Mouse (Mus musculus) neutrophil, adult 5-6 weeks (primary cell): ENCODE results near the gene Rp2. TPM values are rescaled to one million over a fixed set of nuclear protein-coding genes. Genes with fewer than 3 reads are reported as not detected.
A peak's percentile ranks its signal among the peaks of the same experiment; 100 is the strongest.
"Not testable (repeated sequence)": the region's sequence is repeated elsewhere in the genome, so short reads cannot be mapped to it uniquely, and the experiment has no call there.

Source experiments
- ATAC-seq: fragments of 151-379, 151-347 bp; 2 replicates; pipeline ENCODE4 v1.8.0; 2017; ENCODE audit warnings: mild to moderate bottlenecking, moderate TSS enrichment; ENCODE audit not compliant: insufficient number of reproducible peaks, poor library complexity, low FRiP score, severe bottlenecking; ENCODE audit errors: extremely low read depth
- total RNA-seq: library from RNA; stranded (forward); fragments of 200-1000 nt; gene quantifications from 2 replicates; pipeline ENCODE4 v1.2.3, GENCODE M21; 2017

The Rp2 gene
- total RNA-seq = 47.9 and 50.6 TPM in 2 replicates

DNA sequence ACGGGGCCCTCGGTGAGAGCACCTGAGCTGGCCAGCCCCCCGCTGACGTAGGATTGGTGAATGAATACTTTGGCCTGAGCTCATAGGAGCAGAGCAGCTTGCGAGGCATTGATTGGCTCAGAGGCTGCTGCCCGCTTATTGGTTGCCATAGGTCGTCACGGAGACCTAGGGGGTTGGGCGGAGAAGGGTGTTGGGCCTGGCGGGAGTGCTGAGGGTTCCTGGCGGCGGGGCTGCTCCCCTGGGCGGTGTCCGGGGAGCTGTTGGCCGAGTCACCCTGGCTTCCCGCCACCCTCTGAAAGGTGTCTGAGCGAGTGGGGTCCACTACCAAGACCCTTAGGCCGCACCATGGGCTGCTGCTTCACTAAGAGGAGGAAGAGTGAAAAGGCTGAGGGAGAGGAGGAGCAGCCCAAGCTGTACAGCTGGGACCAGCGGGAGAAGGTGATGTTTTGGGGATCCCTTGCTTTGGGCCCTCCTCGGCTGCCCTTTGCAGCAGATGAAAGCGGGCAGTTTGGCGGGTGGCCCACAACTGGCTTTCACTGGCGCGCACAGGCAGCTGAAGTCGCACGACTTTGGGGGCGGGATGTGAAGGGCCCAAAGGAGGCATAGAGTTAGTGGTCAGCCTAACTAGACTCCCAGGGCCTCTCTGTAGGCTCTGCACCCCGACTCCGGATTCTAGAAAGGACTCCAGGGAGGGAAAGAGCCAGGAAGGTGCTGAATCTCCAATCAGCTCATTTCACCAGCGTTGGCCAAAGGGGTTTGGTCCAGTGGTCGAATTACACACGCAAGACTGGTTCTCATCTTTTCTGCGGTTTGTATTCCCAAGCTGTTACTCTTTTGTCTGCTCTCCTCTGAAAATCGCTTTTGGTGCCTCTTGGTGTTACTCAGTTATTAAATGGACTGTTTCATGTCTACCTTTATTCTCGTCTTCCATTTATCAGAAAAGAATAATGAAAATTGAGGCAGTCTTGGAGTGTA, at the start of gene Rp2:
Rp2 (plus strand) TSS at position 91 of the 975 bp plus-strand sequence.
- peak; percentile 100 for ATAC-seq

DNA sequence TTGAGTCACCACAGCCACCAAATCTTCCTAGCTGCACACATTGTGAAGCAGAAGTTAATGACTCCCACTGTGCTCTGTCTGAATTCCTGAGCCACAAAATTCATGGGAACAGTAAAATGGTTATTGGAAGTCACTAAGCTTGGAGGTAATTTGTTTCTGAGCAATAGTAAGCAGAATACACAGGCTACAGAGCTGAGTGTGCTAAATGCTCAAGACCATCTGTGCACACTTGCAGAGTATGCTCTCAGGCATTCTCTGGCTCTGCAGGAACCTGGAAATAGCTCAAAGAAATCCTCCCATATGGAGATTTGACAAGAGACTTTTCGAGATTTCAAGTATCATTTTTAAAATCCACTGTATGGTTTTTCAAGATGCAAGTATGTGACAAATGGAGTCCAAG, 31.5 kb upstream of the Rp2 start:
- ATAC-seq = no peak

DNA sequence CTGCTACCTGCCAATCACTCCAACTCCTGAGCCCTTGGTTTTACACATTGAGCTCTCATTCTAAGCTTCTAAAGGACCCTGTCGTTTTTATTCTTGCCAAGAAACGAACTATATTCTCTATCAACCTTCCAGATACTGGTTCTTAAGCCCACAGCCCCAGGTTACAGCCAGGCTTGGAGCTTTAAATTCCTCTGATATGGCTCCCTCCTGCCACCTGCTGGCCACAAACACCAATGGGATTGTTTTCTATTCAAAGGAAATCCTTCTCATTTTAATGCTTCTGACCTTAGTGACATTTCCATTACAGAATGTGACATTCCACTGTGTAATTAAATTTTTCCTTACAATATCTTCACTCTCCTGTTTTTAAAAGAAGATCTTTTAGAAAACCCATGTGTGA, 28.6 kb upstream of the Rp2 start:
- 0 out of 2 replicates have a peak, but pooled peaks have one; percentile 48 for ATAC-seq

DNA sequence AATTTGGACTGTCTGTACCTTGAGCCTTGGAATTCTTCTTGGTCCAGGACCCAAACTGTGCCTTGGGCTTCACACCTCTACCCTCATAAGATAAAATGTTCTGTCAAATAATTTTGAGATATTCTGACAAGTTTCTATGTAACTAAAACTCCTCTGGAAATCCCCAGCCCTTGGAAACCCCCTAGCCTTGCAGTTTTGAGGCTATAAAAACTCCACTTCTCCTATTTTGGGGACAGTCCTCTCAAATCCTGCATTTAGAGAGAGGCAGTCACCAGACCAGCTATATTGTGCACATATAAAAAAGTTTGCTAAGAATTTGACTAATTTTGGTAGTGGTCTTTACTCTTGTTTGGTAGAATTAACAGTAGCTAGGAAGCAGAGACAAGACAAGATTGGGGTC, 19.3 kb upstream of the Rp2 start:
- 0 out of 2 replicates have a peak, but pooled peaks have one; percentile 26 for ATAC-seq

DNA sequence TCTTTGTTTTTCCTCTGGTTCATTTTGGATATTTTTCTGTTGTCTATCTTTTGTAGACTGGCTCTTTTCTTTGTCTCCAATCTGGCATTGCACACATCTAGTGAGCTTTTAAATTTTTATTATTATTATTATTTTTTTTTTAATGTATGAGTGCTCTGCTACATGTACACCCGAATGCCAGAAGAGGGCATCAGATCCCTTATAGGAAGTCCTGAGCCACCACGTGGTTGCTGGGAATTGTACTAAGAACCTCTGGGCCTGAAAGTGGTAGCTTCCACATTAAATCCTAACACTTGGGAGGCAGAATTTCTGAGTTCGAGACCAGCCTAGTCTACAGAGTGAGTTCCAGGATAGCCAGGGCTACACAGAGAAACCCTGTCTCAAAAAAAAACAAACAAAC, 17.9 kb upstream of the Rp2 start:
- no peak for ATAC-seq

DNA sequence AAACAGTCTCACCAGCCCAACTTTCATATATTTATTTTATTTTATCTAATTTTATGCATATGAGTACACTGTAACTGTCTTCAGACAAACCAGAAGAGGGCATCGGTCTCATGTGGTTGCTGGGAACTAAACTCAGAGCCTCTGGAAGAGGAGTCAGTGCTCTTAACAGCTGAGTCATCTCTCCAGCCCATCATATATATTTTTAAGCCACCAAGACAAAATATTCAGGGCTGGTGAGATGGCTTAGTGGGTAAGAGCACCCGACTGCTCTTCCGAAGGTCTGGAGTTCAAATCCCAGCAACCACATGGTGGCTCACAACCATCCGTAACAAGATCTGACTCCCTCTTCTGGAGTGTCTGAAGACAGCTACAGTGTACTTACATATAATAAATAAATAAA, 14.0 kb upstream of the Rp2 start:
- not testable (repeated sequence) for ATAC-seq

DNA sequence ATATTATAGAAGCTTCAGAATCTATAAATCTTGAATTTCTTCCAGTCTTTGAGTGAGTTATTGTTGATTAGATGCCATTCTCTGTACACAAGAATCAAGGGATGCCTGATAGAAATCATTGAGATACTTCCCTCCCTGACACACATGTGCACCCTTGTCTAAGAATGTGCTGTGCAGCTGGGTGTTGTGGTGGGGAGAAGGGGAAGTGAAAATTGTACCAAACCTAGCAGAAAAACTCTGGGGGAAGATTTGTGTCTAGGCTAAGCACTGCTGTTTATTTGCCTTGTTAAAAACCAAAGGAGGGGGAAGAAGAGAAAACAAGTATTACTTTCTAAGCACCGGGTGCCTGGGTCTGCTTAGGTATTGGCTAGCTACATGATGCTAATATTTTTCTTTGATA, 9.0 kb upstream of the Rp2 start:
- peak; percentile 88 for ATAC-seq

DNA sequence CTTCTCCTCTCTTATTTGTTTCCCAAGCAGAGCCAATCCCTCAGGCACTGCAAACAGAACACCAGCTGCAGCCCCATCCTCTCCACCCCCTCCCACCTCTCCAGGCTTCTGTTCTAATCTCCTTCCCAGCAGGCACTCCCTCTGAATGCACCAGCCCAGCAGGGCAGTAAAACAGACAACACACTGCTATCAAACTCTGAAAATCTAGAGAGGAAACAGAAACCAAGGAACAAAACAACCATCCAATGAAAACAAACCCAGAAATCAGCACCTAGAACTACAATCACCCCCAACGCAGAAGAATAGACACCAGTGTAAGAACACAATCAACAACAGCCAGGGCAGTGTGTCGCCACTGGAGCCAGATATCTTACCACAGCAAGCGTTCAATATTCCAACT, 8.0 kb upstream of the Rp2 start:
- ATAC-seq = no peak

DNA sequence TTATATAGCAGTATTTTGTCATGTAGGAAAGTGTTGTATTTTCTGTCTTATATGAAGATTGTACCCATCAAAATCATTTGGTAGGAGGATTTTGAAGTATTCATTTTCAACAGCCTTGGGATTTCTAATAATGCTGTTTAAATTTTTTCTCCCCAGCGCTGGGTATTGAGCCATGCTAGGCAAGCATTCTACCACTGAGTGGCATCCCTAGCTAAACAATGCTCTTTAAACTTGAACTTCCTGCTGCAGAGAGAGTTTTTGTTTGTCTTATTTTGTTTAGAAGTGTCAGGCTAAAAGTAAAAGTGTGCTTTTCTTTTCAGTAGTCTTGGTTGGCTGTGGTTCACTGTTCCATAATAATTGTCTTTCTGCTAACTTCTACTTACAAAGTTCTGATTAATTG, 1.8 kb downstream of the Rp2 start:
- ATAC-seq = no peak

DNA sequence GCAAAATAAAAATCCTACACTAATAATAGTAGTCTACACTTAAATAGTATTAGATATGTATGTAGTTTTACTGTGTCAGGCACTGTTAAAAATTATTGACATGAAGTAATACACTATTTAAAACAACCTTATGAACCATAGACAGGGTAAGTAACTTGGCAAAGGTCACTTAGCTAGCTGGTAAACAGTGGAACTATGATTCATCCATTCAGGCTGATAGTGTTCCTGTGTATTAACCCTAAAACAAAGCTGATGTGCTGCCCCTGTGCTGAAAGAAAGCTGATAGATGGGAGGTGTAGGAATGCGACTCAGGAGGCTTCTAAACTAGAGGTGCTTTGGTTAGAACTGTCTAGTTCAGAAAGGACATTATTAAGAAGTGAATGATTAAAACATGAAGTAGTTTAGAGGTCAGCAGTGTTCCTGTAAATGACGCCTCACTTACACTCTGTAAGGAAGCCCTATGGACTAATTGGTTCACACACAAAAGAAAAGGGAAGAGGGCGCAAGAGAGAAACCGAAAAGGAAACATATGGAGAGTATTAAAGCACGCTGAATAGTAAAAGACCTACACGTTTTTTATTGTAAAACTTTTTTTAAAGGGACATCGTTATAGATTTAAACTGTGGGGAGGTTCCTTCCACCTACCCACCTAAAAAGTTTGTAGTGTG, 15.2 kb downstream of the Rp2 start:
- ATAC-seq = no peak

DNA sequence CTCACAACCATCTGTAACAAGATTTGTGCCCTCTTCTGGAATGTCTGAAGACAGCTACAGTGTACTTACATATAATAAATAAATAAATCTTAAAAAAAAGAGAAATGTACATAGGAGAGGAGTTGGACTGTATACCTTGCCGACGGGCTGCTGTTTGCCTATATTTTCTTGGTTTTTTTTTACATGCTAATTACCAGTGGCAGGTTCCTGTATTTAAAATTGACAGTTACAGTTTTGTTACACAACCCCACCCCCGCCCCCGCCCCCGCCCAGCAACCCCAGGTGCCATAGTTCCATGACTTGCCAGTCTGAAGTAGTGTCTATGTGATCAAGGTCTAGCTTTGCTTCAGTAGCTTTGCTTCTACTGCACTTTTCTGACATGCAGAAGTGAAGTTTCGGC, 18.0 kb downstream of the Rp2 start:
- 0 out of 2 replicates have a peak, but pooled peaks have one; percentile 3 for ATAC-seq

DNA sequence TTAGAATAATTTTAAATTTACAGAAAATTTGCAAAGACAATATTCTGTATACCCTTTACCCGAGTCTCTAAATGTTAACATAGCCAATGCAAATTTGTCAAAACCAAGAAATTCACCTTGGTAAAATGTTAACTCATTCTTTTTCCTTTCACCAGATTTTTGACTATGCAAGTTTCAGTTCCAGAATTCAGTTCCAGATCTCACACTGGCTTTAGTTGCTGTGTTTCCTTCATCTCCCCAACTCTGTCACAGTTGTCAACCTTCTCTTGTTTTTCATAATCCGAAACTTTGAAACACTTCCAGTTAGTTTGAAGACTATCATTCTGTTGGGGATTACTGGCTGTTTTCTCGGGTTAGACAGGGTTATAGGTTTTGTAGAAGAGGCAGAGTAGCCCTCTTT, 22.7 kb downstream of the Rp2 start:
- ATAC-seq = no peak

DNA sequence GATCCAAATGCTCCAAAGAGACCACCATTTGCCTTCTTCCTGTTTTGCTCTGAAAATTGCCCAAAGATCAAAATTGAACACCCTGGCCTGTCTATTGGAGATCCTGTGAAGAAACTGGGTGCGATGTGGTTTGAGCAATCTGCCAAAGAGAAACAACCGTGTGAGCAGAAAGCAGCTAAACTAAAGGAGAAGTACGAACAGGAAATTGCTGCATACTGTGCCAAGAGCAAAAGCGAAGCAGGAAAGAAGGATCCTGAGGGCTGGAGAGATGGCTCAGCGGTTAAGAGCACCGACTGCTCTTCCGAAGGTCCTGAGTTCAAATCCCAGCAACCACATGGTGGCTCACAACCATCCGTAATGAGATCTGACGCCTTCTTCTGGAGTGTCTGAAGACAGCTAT, 27.7 kb downstream of the Rp2 start:
- not testable (repeated sequence) for ATAC-seq

DNA sequence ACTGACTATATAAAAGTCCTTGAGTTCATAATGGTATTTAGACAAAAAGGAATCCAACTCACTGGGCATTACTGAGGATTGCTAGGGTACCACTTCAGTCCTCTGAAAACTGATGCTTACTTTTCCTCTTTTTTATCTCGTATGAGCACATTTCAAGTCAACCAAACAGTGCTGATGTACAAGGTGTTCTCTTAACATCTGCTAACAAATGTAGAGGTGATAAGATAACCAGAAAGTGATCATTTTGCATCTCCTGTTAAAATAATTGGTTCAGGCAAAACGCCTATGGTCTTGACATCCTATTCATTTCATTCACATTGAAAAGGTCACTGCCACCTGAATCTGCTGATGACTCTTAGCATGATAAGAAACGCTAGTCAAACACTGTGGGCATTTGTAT, 28.7 kb downstream of the Rp2 start:
- no peak for ATAC-seq

DNA sequence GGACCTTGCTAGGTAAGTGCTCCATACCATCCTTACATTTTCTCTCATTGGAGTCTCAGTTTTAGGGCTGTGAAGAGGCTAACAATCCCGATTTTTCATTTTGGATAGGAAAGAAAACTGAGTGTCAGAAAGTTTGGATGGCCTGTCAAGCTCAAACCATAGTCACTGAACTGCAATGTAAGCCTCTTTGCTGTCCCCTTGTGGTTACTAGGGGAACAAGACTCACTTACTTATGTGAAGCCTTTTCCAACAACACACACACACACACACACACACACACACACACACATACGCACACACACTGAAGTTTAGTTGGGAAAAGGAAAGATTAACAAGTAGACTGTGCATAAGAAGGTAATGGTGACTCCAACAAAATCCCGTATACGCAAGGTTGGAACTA, 39.8 kb downstream of the Rp2 start:
- 0 out of 2 replicates have a peak, but pooled peaks have one; percentile 39 for ATAC-seq

DNA sequence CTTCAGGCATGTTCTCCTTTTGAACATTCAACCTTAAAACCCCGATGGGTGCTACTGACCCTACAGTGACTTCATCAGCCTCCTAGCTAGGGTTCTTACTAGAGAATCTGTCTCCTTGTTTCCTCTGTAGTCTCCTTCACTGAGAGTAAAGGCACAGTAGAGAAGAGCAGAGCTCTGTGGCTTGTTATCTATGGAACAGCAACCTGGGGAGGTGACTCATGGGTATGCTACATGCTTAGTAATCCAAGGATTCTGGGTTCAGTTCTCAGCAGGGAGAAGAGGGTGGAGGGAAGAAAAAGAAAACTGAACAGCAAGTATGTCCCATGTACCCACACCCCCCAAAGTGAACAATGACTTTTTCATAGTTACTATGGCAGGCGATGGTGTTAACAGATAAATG, 42.6 kb downstream of the Rp2 start:
- ATAC-seq = no peak

DNA sequence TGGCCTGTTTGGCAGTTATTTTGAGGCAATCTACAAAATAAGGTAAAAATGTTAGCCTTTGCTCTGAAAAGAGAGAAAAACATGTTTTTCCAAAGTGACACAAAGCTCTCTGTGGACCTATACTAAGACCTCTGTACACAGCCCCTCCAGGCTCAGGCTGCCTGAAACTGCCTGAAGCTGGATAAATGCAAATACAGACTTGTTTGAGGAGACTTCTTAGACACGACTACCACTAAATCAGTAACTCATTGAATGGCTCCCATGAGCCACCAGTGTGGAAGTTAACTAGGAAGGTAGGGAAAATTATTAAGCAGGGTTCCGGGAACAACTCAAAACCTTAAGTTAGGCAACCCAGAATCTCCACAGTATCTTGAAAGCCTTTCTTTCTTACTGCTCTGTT, 43.4 kb downstream of the Rp2 start:
- no peak for ATAC-seq

DNA sequence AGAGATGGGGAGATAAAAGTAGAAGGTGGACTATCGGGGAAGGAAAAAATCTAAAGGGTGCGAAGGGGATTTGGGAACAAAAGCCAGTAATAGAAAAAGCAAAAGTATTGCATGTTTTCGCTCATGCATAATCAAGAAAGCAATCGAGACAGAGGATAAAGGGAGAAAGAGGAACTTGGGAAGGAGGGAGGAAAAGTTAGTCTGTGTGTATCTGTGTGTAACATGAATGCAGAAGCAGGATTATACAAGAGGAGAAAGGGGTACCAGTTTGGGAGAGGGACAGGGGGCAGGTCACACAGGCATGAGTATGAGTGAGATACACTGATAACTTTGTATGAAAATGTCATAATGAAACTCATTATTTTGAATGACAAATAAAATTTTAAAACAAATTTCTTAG, 47.1 kb downstream of the Rp2 start:
- ATAC-seq = no peak

DNA sequence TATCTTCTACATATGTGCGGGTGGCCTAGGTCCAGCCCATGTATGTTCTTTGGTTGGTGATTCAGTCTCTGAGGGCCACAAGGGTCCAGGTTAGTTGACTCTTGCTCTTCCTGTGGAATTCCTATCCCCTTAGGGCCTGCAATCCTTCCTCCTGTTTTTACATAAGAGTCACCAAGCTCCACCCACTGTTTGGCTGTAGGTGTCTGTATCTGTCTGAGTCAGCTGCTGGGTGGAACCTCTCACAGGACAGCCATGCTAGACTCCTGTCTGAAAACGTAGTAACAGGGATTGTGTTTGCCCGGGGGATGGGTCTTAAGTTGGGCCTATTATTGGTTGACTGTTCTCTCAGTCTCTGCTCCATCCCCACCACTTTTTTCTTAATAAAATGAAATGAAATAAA, 47.9 kb downstream of the Rp2 start:
- no peak for ATAC-seq
